Mouse (Mus musculus) stomach, embryonic 16.5 days (tissue): ENCODE data around the gene Spag16. TPM values are rescaled to one million over a fixed set of nuclear protein-coding genes. Genes with fewer than 3 reads are reported as not detected.
"Not testable (repeated sequence)": the region's sequence is repeated elsewhere in the genome, so short reads cannot be mapped to it uniquely, and the experiment has no call there.

Source experiments
- ATAC-seq: fragments of 200-750 bp; cut with Nextera tagmentation; 2 replicates; pipeline ENCODE4 v1.8.0; 2017; ENCODE audit warnings: moderate number of reproducible peaks, moderate TSS enrichment; ENCODE audit not compliant: insufficient read depth, low FRiP score
- H3K27ac ChIP-seq: fragments of 300-500 bp; sonication (generic); 2 replicates; pipeline ENCODE4 v1.5.1; 2014; ENCODE audit warnings: low read length
- H3K27me3 ChIP-seq: fragments of 300-500 bp; sonication (generic); 2 replicates; pipeline ENCODE4 v1.6.1; 2014; ENCODE audit warnings: low read length, control low read depth, mixed read lengths; ENCODE audit not compliant: control insufficient read depth, insufficient read depth
- H3K36me3 ChIP-seq: fragments of 300-500 bp; sonication (generic); 2 replicates; pipeline ENCODE4 v1.6.1; 2014; ENCODE audit warnings: low read length; ENCODE audit not compliant: control insufficient read depth, insufficient read depth
- H3K4me1 ChIP-seq: fragments of 300-500 bp; sonication (generic); 2 replicates; pipeline ENCODE4 v1.6.1; 2014; ENCODE audit warnings: low read length, control low read depth, mixed read lengths; ENCODE audit not compliant: control insufficient read depth, insufficient read depth
- H3K4me2 ChIP-seq: fragments of 300-500 bp; sonication (generic); 2 replicates; pipeline ENCODE4 v1.6.1; 2014; ENCODE audit warnings: low read depth, low read length, mixed read lengths
- H3K4me3 ChIP-seq: fragments of 300-500 bp; sonication (generic); replicated peaks from 2 replicates; pipeline ENCODE4 v1.5.1; 2014; ENCODE audit warnings: mild to moderate bottlenecking, low read length
- H3K9ac ChIP-seq: fragments of 300-500 bp; sonication (generic); 2 replicates; pipeline ENCODE4 v1.6.1; 2014; ENCODE audit warnings: low read length
- H3K9me3 ChIP-seq: fragments of 300-500 bp; sonication (generic); replicated peaks from 2 replicates; pipeline ENCODE4 v1.6.1; 2016; ENCODE audit warnings: low read length, control low read depth; ENCODE audit not compliant: control insufficient read depth
- WGBS: fragments of 180-500 bp; shearing (Covaris S2); extraction: QIAGEN DNeasy Blood & Tissue Kit; methylation state at CpG from one replicate; pipeline ENCODE4 v1.1.7; 2014; 5-methylcytosine and 5-hydroxymethylcytosine counted together
- polyA plus RNA-seq: library from polyadenylated mRNA; unstranded; fragments of >200 nt; fragmentation: Nextera tagmentation; extraction: Ambion mirVana; gene quantifications from 2 replicates; pipeline ENCODE4 v1.2.1, GENCODE M21; 2015

Spag16 gene
- 0.04 TPM in 1 of 2 replicates, not detected in the other for polyA plus RNA-seq

- Histone ChIP-seq H3K9ac (peak within 1 kb of the TSS; percentile 54; the same call in 1 of the 2 replicates), H3K4me1 (0 out of 2 replicates have a peak, but pooled peaks cover 5% of the 10 kb centered on the region), H3K36me3 (no peaks in the 10 kb centered on the region), H3K27me3 (no peaks in the 10 kb centered on the region), H3K4me2 (peak within 1 kb of the TSS; percentile 78), H3K27ac (no peak within 1 kb of the TSS), H3K4me3 (peak within 1 kb of the TSS; percentile 44), H3K9me3 (no peaks in the 10 kb centered on the region)
- WGBS, result 8% methylated on average over 38 of the region's 38 CpGs
- ATAC-seq, result peak; percentile 74
Measured at GRCm38 (mm10) chr1:69826806-69827703, at the start of gene Spag16. Spag16 (plus strand) TSS chr1:69826970.

- 6% methylated on average over 6 of the region's 6 CpGs for WGBS
- Histone ChIP-seq H3K4me1 (no peaks in the 10 kb centered on the region), H3K27ac (no peak overlapping the region), H3K27me3 (no peaks in the 10 kb centered on the region), H3K4me3 (no peak overlapping the region), H3K36me3 (no peaks in the 10 kb centered on the region), H3K4me2 (no peak overlapping the region), H3K9me3 (no peaks in the 10 kb centered on the region), H3K9ac (no peak overlapping the region)
- no peak for ATAC-seq
Measured at GRCm38 (mm10) chr1:69785129-69785528, 41.6 kb upstream of the Spag16 start.

GRCm38 (mm10) chr1:69786716-69787115 lies 40.1 kb upstream of the Spag16 start:
- Histone ChIP-seq H3K27ac (no peak overlapping the region), H3K27me3 (no peaks in the 10 kb centered on the region), H3K36me3 (no peaks in the 10 kb centered on the region), H3K9ac (no peak overlapping the region), H3K4me3 (no peak overlapping the region), H3K9me3 (no peaks in the 10 kb centered on the region), H3K4me2 (no peak overlapping the region), H3K4me1 (no peaks in the 10 kb centered on the region)
- peak; percentile 72 for ATAC-seq
- WGBS, result 41% methylated on average over 6 of the region's 6 CpGs

- Histone ChIP-seq H3K4me1 (no peaks in the 10 kb centered on the region), H3K4me3 (no peak overlapping the region), H3K36me3 (no peaks in the 10 kb centered on the region), H3K27me3 (no peaks in the 10 kb centered on the region), H3K9me3 (no peaks in the 10 kb centered on the region), H3K27ac (no peak overlapping the region), H3K4me2 (no peak overlapping the region), H3K9ac (no peak overlapping the region)
- 37% methylated on average over 12 of the region's 12 CpGs for WGBS
- ATAC-seq, result no peak
Measured at GRCm38 (mm10) chr1:69787379-69787778, 39.4 kb upstream of the Spag16 start.

GRCm38 (mm10) chr1:69790337-69791250 lies 36.2 kb upstream of the Spag16 start:
- no peak overlapping the region for H3K9ac ChIP-seq
- no peak overlapping the region for H3K27ac ChIP-seq
- H3K36me3 ChIP-seq, result no peaks in the 10 kb centered on the region
- no peaks in the 10 kb centered on the region for H3K9me3 ChIP-seq
- no peaks in the 10 kb centered on the region for H3K4me1 ChIP-seq
- H3K4me2 ChIP-seq, result peak overlapping the region; percentile 55
- H3K4me3 ChIP-seq, result peak overlapping the region; percentile 37
- ATAC-seq, result no peak
- no peaks in the 10 kb centered on the region for H3K27me3 ChIP-seq
- 31% methylated on average over 28 of the region's 28 CpGs for WGBS

GRCm38 (mm10) chr1:69798948-69799565 lies 27.7 kb upstream of the Spag16 start:
- H3K4me3 ChIP-seq, result no peak overlapping the region
- H3K27me3 ChIP-seq, result no peaks in the 10 kb centered on the region
- H3K9me3 ChIP-seq, result no peaks in the 10 kb centered on the region
- no peaks in the 10 kb centered on the region for H3K36me3 ChIP-seq
- no peaks in the 10 kb centered on the region for H3K4me1 ChIP-seq
- no peak overlapping the region for H3K27ac ChIP-seq
- no peak overlapping the region for H3K9ac ChIP-seq
- H3K4me2 ChIP-seq, result no peak overlapping the region
- 88% methylated on average over 7 of the region's 7 CpGs for WGBS
- ATAC-seq, result no peak

GRCm38 (mm10) chr1:69810161-69810560 lies 16.6 kb upstream of the Spag16 start:
- Histone ChIP-seq H3K9me3 (no peaks in the 10 kb centered on the region), H3K4me2 (no peak overlapping the region), H3K27ac (no peak overlapping the region), H3K36me3 (no peaks in the 10 kb centered on the region), H3K9ac (no peak overlapping the region), H3K4me1 (no peaks in the 10 kb centered on the region), H3K4me3 (no peak overlapping the region), H3K27me3 (no peaks in the 10 kb centered on the region)
- ATAC-seq, result no peak
- WGBS, result 90% methylated on average over 2 of the region's 2 CpGs

GRCm38 (mm10) chr1:69825635-69826034 lies 1.1 kb upstream of the Spag16 start:
- not testable (repeated sequence) for H3K9ac ChIP-seq, ATAC-seq, H3K4me3 ChIP-seq, H3K27ac ChIP-seq, H3K36me3 ChIP-seq, H3K27me3 ChIP-seq, H3K4me1 ChIP-seq, H3K9me3 ChIP-seq, H3K4me2 ChIP-seq
- 56% methylated on average over 5 of the region's 5 CpGs for WGBS
